Mouse (Mus musculus): ENCODE data around the gene Aoc3. TPM values are rescaled to one million over a fixed set of nuclear protein-coding genes. Genes with fewer than 3 reads are reported as not detected.
"Not testable (repeated sequence)": the region's sequence is repeated elsewhere in the genome, so short reads cannot be mapped to it uniquely, and the experiment has no call there.

The Aoc3 gene
- total RNA-seq, 2 experiments from 2014 or later = 40.0 to 124 TPM

DNA sequence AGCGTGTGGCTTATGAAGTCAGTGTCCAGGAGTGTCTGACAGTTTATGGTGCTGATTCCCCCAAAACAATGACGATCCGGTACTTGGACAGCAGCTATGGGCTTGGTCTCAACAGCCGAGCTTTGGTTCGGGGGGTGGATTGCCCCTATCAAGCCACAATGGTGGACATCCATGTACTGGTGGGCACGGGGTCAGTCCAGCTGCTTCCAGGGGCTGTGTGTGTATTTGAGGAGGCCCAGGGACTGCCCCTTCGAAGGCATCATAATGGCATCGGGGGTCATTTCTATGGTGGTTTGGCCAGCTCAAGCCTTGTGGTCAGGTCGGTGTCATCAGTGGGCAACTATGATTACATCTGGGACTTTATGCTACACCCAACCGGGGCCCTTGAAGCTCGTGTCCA, 4.3 kb upstream of the Aoc3 start:
- no peak for DNase-seq (ENCODE audit: low spot score in 2 of 2)

GRCm38 (mm10) chr11:101327311-101327710, 3.1 kb upstream of the Aoc3 start:
- DNase-seq (ENCODE audit: low spot score in 2 of 2) = no peak

GRCm38 (mm10) chr11:101328941-101329635, 1.3 kb upstream of the Aoc3 start:
- DNase-seq (ENCODE audit: low spot score in 2 of 2) = no peak

DNA sequence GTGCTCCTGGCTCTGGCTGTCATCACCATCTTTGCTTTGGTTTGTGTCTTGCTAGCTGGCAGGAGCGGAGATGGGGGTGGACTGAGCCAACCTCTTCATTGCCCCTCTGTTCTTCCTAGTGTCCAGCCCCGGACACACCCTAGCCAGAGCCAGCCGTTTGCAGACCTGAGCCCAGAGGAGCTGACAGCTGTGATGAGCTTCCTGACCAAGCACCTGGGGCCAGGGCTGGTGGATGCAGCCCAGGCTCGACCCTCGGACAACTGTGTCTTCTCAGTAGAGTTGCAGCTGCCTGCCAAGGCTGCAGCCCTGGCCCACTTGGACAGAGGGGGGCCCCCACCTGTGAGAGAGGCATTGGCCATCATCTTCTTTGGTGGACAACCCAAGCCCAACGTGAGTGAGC, 556 bp downstream of the Aoc3 start:
- not testable (repeated sequence) for DNase-seq (ENCODE audit: low spot score in 2 of 2)

GRCm38 (mm10) chr11:101332537-101332936, 2.1 kb downstream of the Aoc3 start:
- no peak for DNase-seq (ENCODE audit: low spot score in 2 of 2)

DNA sequence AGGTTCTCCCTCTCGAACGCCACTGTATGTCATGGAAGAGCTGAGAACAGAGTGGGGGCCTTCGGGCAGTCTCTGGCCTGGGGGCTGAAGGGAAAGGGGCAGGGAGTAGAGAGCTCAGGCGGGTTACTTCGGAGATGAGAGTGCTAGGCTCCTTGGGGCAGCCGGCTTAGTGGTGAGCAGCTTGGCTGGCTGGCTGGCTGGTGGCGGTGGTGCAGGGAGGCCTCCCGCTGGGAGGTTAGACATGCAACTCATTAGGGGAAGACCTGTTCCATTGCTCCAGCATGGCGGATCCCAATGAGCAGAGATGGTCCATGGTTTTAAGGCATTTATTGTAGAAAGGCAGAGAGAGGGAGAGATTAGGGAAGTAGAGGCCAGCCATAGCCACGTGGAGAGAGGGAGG, 3.6 kb downstream of the Aoc3 start:
- no peak for DNase-seq (ENCODE audit: low spot score in 2 of 2)

GRCm38 (mm10) chr11:101334516-101334915, 4.1 kb downstream of the Aoc3 start:
- DNase-seq (ENCODE audit: low spot score in 2 of 2) = no peak

GRCm38 (mm10) chr11:101335685-101336084, 5.3 kb downstream of the Aoc3 start:
- DNase-seq (ENCODE audit: low spot score in 2 of 2) = no peak

GRCm38 (mm10) chr11:101338123-101338760, 7.8 kb downstream of the Aoc3 start:
- DNase-seq (ENCODE audit: low spot score in 2 of 2) = no peak

- no peak for DNase-seq (ENCODE audit: low spot score in 2 of 2)
These were observed 16.8 kb downstream of the Aoc3 start for GRCm38 (mm10) chr11:101347083-101347775.

DNA sequence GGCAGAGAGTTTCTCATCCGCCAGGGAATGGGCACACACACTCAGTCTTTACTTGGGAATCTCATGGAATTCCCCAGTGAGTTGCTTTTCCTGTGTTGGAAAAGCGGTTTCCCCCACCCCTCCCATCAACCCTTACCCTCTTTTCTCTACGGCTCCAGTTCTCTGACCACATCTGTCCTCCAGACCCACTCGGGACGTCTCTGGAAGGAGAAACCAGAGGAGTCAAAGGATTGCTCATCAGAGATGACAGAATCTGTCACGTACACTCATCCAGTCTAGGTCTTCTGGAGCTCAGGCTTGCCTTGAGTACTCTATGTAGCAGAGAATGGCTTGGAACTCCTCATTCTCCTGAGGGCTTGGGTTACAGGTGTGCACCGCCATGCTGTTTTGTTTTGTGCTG, 18.4 kb downstream of the Aoc3 start:
- DNase-seq (ENCODE audit: low spot score in 2 of 2) = no peak

- DNase-seq (ENCODE audit: low spot score in 2 of 2) = no peak
These were observed 18.8 kb downstream of the Aoc3 start for GRCm38 (mm10) chr11:101349216-101349615.

DNA sequence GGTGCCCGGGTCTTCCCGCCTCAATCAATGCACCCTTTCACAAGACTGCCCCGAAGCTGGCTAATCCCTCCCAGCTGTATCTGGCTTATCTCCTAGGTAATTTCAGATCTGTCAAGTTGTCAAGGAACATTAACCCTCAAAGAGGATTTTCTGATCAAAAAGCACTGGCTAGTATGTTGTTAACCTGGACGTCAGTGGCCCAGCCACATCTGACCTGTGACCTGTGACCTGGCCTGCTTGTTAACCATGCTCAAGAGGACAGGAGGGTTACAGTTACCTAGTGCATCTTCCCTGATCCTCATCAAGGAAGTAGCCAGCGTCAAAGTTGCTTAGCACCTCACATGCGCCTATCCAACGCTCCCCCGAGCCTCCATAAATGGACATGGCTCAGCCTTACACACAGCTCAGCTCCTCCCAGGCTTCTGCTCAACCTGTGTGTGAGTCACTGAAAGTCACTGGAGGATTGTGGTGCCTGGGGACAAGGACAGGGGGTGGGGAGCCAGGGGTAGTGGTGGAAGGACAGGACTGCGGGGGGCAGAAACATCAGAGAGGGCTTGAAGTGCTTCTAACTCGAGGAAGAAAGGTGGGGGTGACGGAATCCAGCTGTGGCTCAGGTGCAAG, 20.8 kb downstream of the Aoc3 start:
- no peak for DNase-seq (ENCODE audit: low spot score in 2 of 2)

DNA sequence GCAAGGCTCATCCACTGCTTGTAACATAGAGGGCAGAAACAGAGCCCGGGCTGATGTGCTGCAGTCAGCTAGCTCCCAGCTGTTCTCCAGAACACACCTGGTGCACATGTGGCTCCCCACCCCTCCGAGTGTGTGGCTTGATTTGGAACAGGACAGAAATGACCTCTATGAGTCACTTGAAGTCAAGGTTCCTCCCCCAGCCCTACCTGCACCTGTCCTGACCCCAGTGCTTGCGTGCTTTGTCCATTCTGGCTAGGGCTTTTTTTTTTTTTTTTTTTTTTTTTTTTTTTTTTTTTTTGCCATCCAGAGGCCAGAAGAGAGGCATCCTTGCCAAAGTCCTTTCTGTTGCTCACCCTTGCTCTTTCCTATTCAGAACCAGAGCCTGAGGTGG, 21.3 kb downstream of the Aoc3 start:
- DNase-seq (ENCODE audit: low spot score in 2 of 2) = no peak

DNA sequence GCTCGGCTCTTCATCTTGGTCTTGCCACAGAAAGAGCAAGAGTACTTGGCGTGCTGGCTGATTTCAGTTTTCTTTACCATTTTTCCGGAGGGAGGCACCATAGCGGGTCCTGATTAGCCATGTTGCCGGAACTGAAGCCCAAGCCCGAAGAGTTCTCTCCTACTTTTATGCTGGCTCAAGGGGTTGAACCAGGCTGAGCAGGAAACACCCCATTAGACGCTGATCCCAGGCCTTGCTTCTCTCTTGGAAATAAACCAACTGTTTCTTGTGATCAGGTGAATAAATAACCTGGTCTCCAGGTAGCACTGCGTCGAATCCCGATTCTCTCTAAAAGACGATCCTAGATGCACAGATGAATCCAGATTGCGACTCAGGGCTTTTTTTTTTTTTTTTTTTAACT, 23.0 kb downstream of the Aoc3 start:
- no peak for DNase-seq (ENCODE audit: low spot score in 2 of 2)

GRCm38 (mm10) chr11:101354438-101355010, 24.1 kb downstream of the Aoc3 start:
- DNase-seq (ENCODE audit: low spot score in 2 of 2) = no peak

- no peak for DNase-seq (ENCODE audit: low spot score in 2 of 2)
These were observed 25.5 kb downstream of the Aoc3 start for GRCm38 (mm10) chr11:101355916-101356315.

DNA sequence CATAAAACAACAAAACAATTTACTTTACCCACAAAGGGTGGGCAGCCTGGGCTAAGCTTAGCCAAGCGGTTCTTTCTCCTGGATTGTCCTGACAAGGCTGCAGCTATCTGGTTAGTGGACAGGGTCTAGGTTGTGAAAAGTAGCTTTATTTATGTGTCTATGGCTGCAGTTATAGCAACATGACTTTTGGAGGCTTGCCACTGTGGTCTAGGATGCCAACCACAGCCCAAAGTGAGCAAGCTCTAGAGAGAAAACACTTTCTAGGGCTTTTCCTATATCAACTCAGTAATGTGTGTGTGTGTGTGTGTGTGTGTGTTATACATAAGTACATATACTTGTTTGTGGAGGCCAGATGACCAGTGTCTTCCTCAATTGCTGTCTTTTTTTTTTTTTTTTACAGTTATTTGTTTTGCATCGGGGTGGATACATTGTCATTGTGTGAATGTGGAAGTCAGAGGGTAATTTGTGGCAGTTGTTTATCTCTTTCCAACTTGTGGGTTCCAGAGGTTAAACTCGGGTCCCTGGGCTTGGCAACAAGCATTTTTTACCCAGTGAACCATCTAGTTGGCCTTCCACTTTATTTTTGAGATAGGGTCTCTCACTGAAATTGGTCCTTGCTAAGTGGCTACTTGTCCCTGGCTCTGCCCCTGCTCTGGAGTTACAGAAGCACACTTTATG, 27.2 kb downstream of the Aoc3 start:
- no peak for DNase-seq (ENCODE audit: low spot score in 2 of 2)

GRCm38 (mm10) chr11:101359776-101360175, 29.4 kb downstream of the Aoc3 start:
- no peak for DNase-seq (ENCODE audit: low spot score in 2 of 2)

- DNase-seq (ENCODE audit: low spot score in 2 of 2) = no peak
These were observed 30.3 kb downstream of the Aoc3 start for GRCm38 (mm10) chr11:101360651-101361113.

GRCm38 (mm10) chr11:101364531-101364931, 34.1 kb downstream of the Aoc3 start:
- DNase-seq (ENCODE audit: low spot score in 2 of 2) = no peak
